Mouse (Mus musculus): ENCODE data around the gene Pdhb. TPM values are rescaled to one million over a fixed set of nuclear protein-coding genes. Genes with fewer than 3 reads are reported as not detected.
"Not testable (repeated sequence)": the region's sequence is repeated elsewhere in the genome, so short reads cannot be mapped to it uniquely, and the experiment has no call there.

Gene Pdhb
- polyA plus RNA-seq, 2 experiments from 2014 or later = 117 to 121 TPM

GRCm38 (mm10) chr14:8132789-8133188 lies 40.0 kb downstream of the Pdhb start:
- ATAC-seq = no peak

GRCm38 (mm10) chr14:8127971-8128370 lies 44.9 kb downstream of the Pdhb start:
- no peak for ATAC-seq

- no peak for ATAC-seq
Measured at GRCm38 (mm10) chr14:8124046-8124881, 48.6 kb downstream of the Pdhb start.

- ATAC-seq = not testable (repeated sequence)
Measured at GRCm38 (mm10) chr14:8123611-8124010, 49.2 kb downstream of the Pdhb start.

- no peak for ATAC-seq
Measured at GRCm38 (mm10) chr14:8123141-8123540, 49.7 kb downstream of the Pdhb start.

GRCm38 (mm10) chr14:8119904-8120303 lies 52.9 kb downstream of the Pdhb start:
- no peak for ATAC-seq

- no peak for ATAC-seq
Measured at GRCm38 (mm10) chr14:8119454-8119853, 53.4 kb downstream of the Pdhb start.

- ATAC-seq = no peak
Measured at GRCm38 (mm10) chr14:8117371-8117770, 55.5 kb downstream of the Pdhb start.

Other genes with a start within 250 kb of the Pdhb start
- gene Gm45521, start 215.7 kb downstream of the Pdhb start, polyA plus RNA-seq (2017; shearing (Covaris generic)) = not detected
- gene Dnase1l3, start 178.5 kb downstream of the Pdhb start, polyA plus RNA-seq (2017; shearing (Covaris generic)) = 1 to 10 TPM; 2.6 to 4.1 TPM
- 10 to 100 TPM; 22.2 to 25.5 TPM for gene Abhd6, start 170.1 kb downstream of the Pdhb start, polyA plus RNA-seq (2017; shearing (Covaris generic))
- gene Rpp14, start 92.7 kb downstream of the Pdhb start, polyA plus RNA-seq (2017; shearing (Covaris generic)) = 10 to 100 TPM; 35.2 to 38.5 TPM
- 10 to 100 TPM; 31.6 to 42.7 TPM for gene Pxk, start 74.8 kb downstream of the Pdhb start, polyA plus RNA-seq (2017; shearing (Covaris generic))
- gene Kctd6, start 41.1 kb upstream of the Pdhb start, polyA plus RNA-seq (2017; shearing (Covaris generic)) = 1 to 10 TPM; 3.2 to 4.5 TPM
- not detected for gene Acox2, start 86.3 kb upstream of the Pdhb start, polyA plus RNA-seq (2017; shearing (Covaris generic))
- gene Fam107a, start 145.0 kb upstream of the Pdhb start, polyA plus RNA-seq (2017; shearing (Covaris generic)) = not detected
- not detected for gene Oit1, start 205.7 kb upstream of the Pdhb start, polyA plus RNA-seq (2017; shearing (Covaris generic))